Mouse (Mus musculus): ENCODE results near the gene Il25.

GRCm38 (mm10) chr14:54951587-54951986, 19.1 kb downstream of the Il25 start:
- TF ChIP-seq TAL1 (IDR thresholded peaks at IDR 0.05; ENCODE audit: low read length) (no peak), GATA1 (IDR thresholded peaks at IDR 0.05; ENCODE audit: low read length) (no peak)

Data from erythroblast, embryonic 14.5 days (primary cell).